Mouse (Mus musculus) myocyte (in vitro differentiated cells): Measurements from ENCODE around the gene Camk2b. TPM values are rescaled to one million over a fixed set of nuclear protein-coding genes. Genes with fewer than 3 reads are reported as not detected.

Source experiments
- H3K27me3 ChIP-seq: one replicate; pipeline ENCODE4 v1.6.1; 2011; ENCODE audit not compliant: control insufficient read depth, insufficient read depth, insufficient read length
- H3K36me3 ChIP-seq: one replicate; pipeline ENCODE4 v1.6.1; 2011; ENCODE audit not compliant: control insufficient read depth, insufficient read depth
- H3K4me2 ChIP-seq: one replicate; pipeline ENCODE4 v1.6.1; 2011; ENCODE audit warnings: low read depth, control low read depth
- H3K4me3 ChIP-seq: one replicate; pipeline ENCODE4 v1.5.1; 2011; ENCODE audit warnings: mild to moderate bottlenecking, control low read depth, moderate library complexity
- H3K79me2 ChIP-seq: one replicate; pipeline ENCODE4 v1.6.1; 2011; ENCODE audit not compliant: control insufficient read depth, insufficient read depth
- H3ac ChIP-seq: one replicate; pipeline ENCODE4 v1.6.1; 2011; ENCODE audit not compliant: control insufficient read depth, insufficient read length
- CEBPB ChIP-seq: IDR thresholded peaks from 2 replicates; pipeline ENCODE4 v1.6.1; 2011; ENCODE audit warnings: mild to moderate bottlenecking, moderate library complexity; ENCODE audit not compliant: poor library complexity, insufficient read depth, severe bottlenecking
- E2F4 ChIP-seq: IDR thresholded peaks from one replicate; pipeline ENCODE4 v1.6.1; 2011; ENCODE audit warnings: mild to moderate bottlenecking, control low read depth, moderate library complexity; ENCODE audit not compliant: insufficient read depth
- MAX ChIP-seq: IDR thresholded peaks from one replicate; pipeline ENCODE4 v1.6.1; 2011; ENCODE audit warnings: low read depth, mild to moderate bottlenecking, control low read depth
- MYOD1 ChIP-seq, 3 experiments: IDR thresholded peaks; one replicate each; pipeline ENCODE4 v1.6.1; 2011; ENCODE audit warnings: control low read depth in 2 of 3, low read depth in 2 of 3, mild to moderate bottlenecking in 2 of 3, moderate library complexity in 1 of 3; ENCODE audit not compliant: insufficient read length in 2 of 3, control insufficient read depth in 1 of 3
- MYOG ChIP-seq, 3 experiments: IDR thresholded peaks; one replicate each; pipeline ENCODE4 v1.6.1; 2011; ENCODE audit warnings: control low read depth in 2 of 3, low read depth in 2 of 3, mild to moderate bottlenecking in 2 of 3; ENCODE audit not compliant: insufficient read length in 2 of 3, control insufficient read depth in 1 of 3, insufficient read depth in 1 of 3
- POLR2A ChIP-seq: IDR thresholded peaks from one replicate; pipeline ENCODE4 v1.6.1; 2011; ENCODE audit warnings: low read depth, mild to moderate bottlenecking, control low read depth, moderate library complexity; ENCODE audit not compliant: insufficient read length
- POLR2AphosphoS2 ChIP-seq: IDR thresholded peaks from one replicate; pipeline ENCODE4 v1.6.1; 2011; ENCODE audit warnings: low read depth, control low read depth; ENCODE audit not compliant: insufficient read length
- REST ChIP-seq: IDR thresholded peaks from one replicate; pipeline ENCODE4 v1.6.1; 2011; ENCODE audit warnings: mild to moderate bottlenecking, control low read depth, moderate library complexity; ENCODE audit not compliant: insufficient read depth, insufficient read length
- SRF ChIP-seq: IDR thresholded peaks from one replicate; pipeline ENCODE4 v1.6.1; 2011; ENCODE audit warnings: low read depth; ENCODE audit not compliant: control insufficient read depth, insufficient read length
- TCF12 ChIP-seq: IDR thresholded peaks from one replicate; pipeline ENCODE4 v1.6.1; 2011; ENCODE audit warnings: mild to moderate bottlenecking, control low read depth; ENCODE audit not compliant: poor library complexity, insufficient read depth, severe bottlenecking
- TCF3 ChIP-seq: IDR thresholded peaks from one replicate; pipeline ENCODE4 v1.6.1; 2011; ENCODE audit warnings: low read depth, control low read depth; ENCODE audit not compliant: insufficient read length
- USF1 ChIP-seq: IDR thresholded peaks from one replicate; pipeline ENCODE4 v1.6.1; 2011; ENCODE audit warnings: low read depth, mild to moderate bottlenecking, control low read depth, moderate library complexity
- polyA plus RNA-seq: library from polyadenylated mRNA; unstranded; fragments of >200 nt; fragmentation: generic; extraction: Trizol; gene quantifications from one replicate; pipeline ENCODE4 v1.2.1, GENCODE M21; 2012; ENCODE audit warnings: missing spikeins

The Camk2b gene
- polyA plus RNA-seq, 1 experiment, result 1.5 TPM

GRCm38 (mm10) chr11:6063501-6064214, 2.5 kb downstream of the Camk2b start:
- no peak overlapping the region for H3K4me2 ChIP-seq
- no peak overlapping the region for H3K4me3 ChIP-seq

GRCm38 (mm10) chr11:6063065-6063464, 3.1 kb downstream of the Camk2b start:
- Histone ChIP-seq H3K79me2 (no peaks in the 10 kb centered on the region), H3K4me2 (no peak overlapping the region), H3K4me3 (no peak overlapping the region), H3K27me3 (peaks cover 88% of the 10 kb centered on the region), H3ac (no peak overlapping the region), H3K36me3 (no peaks in the 10 kb centered on the region)
- TF ChIP-seq REST (no peak), CEBPB (no peak), SRF (no peak), POLR2A (no peak), MYOD1 (IDR thresholded peaks at IDR 0.05; ENCODE audit: control insufficient read depth in 1 of 3, insufficient read length in 2 of 3, low read depth in 2 of 3) (no peak), USF1 (no peak), TCF3 (no peak), TCF12 (no peak)

More at GRCm38 (mm10) chr11:6063501-6064214, 2.5 kb downstream of the Camk2b start:
- Histone ChIP-seq H3K27me3 (peaks cover 93% of the 10 kb centered on the region), H3K79me2 (no peaks in the 10 kb centered on the region), H3ac (no peak overlapping the region), H3K36me3 (no peaks in the 10 kb centered on the region)
- TF ChIP-seq MAX (no peak), TCF12 (no peak), MYOG (IDR thresholded peaks at IDR 0.05; ENCODE audit: control insufficient read depth in 1 of 3, insufficient read depth in 1 of 3, insufficient read length in 2 of 3, low read depth in 2 of 3) (no peak), REST (no peak), POLR2AphosphoS2 (no peak), SRF (no peak), POLR2A (no peak), CEBPB (no peak), E2F4 (no peak), MYOD1 (IDR thresholded peaks at IDR 0.05; ENCODE audit: control insufficient read depth in 1 of 3, insufficient read length in 2 of 3, low read depth in 2 of 3) (no peak), USF1 (no peak), TCF3 (no peak)

GRCm38 (mm10) chr11:6062329-6062728, 3.8 kb downstream of the Camk2b start:
- TF ChIP-seq MYOD1 (IDR thresholded peaks at IDR 0.05; ENCODE audit: control insufficient read depth in 1 of 3, insufficient read length in 2 of 3, low read depth in 2 of 3), result no peak
- Histone ChIP-seq H3K79me2 (no peaks in the 10 kb centered on the region), H3K4me2 (no peak overlapping the region), H3K36me3 (no peaks in the 10 kb centered on the region), H3K4me3 (no peak overlapping the region), H3ac (no peak overlapping the region), H3K27me3 (peaks cover 81% of the 10 kb centered on the region)

GRCm38 (mm10) chr11:6061891-6062290, 4.3 kb downstream of the Camk2b start:
- Histone ChIP-seq H3K36me3 (no peaks in the 10 kb centered on the region), H3K4me2 (no peak overlapping the region), H3K27me3 (peaks cover 76% of the 10 kb centered on the region), H3ac (no peak overlapping the region), H3K79me2 (no peaks in the 10 kb centered on the region), H3K4me3 (no peak overlapping the region)
- TF ChIP-seq REST (no peak), E2F4 (no peak), MYOD1 (IDR thresholded peaks at IDR 0.05; ENCODE audit: control insufficient read depth in 1 of 3, insufficient read length in 2 of 3, low read depth in 2 of 3) (no peak), POLR2AphosphoS2 (no peak), USF1 (no peak), TCF12 (no peak), TCF3 (no peak), SRF (no peak), CEBPB (no peak), MAX (no peak), POLR2A (no peak), MYOG (IDR thresholded peaks at IDR 0.05; ENCODE audit: control insufficient read depth in 1 of 3, insufficient read depth in 1 of 3, insufficient read length in 2 of 3, low read depth in 2 of 3) (no peak)

GRCm38 (mm10) chr11:6059162-6059561, 7.0 kb downstream of the Camk2b start:
- Histone ChIP-seq H3K27me3 (peaks cover 53% of the 10 kb centered on the region), H3ac (no peak overlapping the region), H3K79me2 (no peaks in the 10 kb centered on the region), H3K4me3 (no peak overlapping the region), H3K4me2 (no peak overlapping the region), H3K36me3 (no peaks in the 10 kb centered on the region)
- no peak for TF ChIP-seq POLR2A
- TF ChIP-seq TCF12, result no peak
- no peak for TF ChIP-seq MYOG (IDR thresholded peaks at IDR 0.05; ENCODE audit: control insufficient read depth in 1 of 3, insufficient read depth in 1 of 3, insufficient read length in 2 of 3, low read depth in 2 of 3)
- TF ChIP-seq REST, result no peak
- no peak for TF ChIP-seq TCF3
- TF ChIP-seq MYOD1 (IDR thresholded peaks at IDR 0.05; ENCODE audit: control insufficient read depth in 1 of 3, insufficient read length in 2 of 3, low read depth in 2 of 3), result no peak
- TF ChIP-seq USF1, result no peak
- TF ChIP-seq SRF, result no peak
- TF ChIP-seq CEBPB, result no peak
- no peak for TF ChIP-seq E2F4
- no peak for TF ChIP-seq POLR2AphosphoS2
- no peak for TF ChIP-seq MAX
